Mouse (Mus musculus) intestine, postnatal 0 days (tissue): Measurements from ENCODE around the gene Mtx1. TPM values are rescaled to one million over a fixed set of nuclear protein-coding genes. Genes with fewer than 3 reads are reported as not detected.
A peak's percentile ranks its signal among the peaks of the same experiment; 100 is the strongest.

Experiments used
- ATAC-seq: fragments of 200-750 bp; cut with Nextera tagmentation; 2 replicates; pipeline ENCODE4 v1.8.0; 2017; ENCODE audit warnings: mild to moderate bottlenecking, moderate TSS enrichment, moderate library complexity
- H3K27ac ChIP-seq: fragments of 300-500 bp; sonication (generic); 2 replicates; pipeline ENCODE4 v1.5.1; 2014; ENCODE audit warnings: mild to moderate bottlenecking, low read depth, low read length, moderate library complexity
- H3K27me3 ChIP-seq: fragments of 300-500 bp; sonication (generic); replicated peaks from 2 replicates; pipeline ENCODE4 v1.6.1; 2014; ENCODE audit warnings: low read length, mixed read lengths; ENCODE audit not compliant: control insufficient read depth, insufficient read depth
- H3K36me3 ChIP-seq: fragments of 300-500 bp; sonication (generic); 2 replicates; pipeline ENCODE4 v1.6.1; 2014; ENCODE audit warnings: mild to moderate bottlenecking, moderate library complexity; ENCODE audit not compliant: control insufficient read depth, insufficient read depth
- H3K4me1 ChIP-seq: fragments of 300-500 bp; sonication (generic); replicated peaks from 2 replicates; pipeline ENCODE4 v1.6.1; 2014; ENCODE audit warnings: antibody characterized with exemption, low read length, mixed read lengths; ENCODE audit not compliant: control insufficient read depth, insufficient read depth
- H3K4me2 ChIP-seq: fragments of 300-500 bp; sonication (generic); replicated peaks from 2 replicates; pipeline ENCODE4 v1.6.1; 2014; ENCODE audit warnings: low read depth, mild to moderate bottlenecking, moderate library complexity
- H3K4me3 ChIP-seq: fragments of 300-500 bp; sonication (generic); 2 replicates; pipeline ENCODE4 v1.5.1; 2014; ENCODE audit warnings: low read depth, low read length
- H3K9ac ChIP-seq: fragments of 300-500 bp; sonication (generic); 2 replicates; pipeline ENCODE4 v1.6.1; 2014; ENCODE audit warnings: mild to moderate bottlenecking, low read depth, low read length
- H3K9me3 ChIP-seq: fragments of 300-500 bp; sonication (generic); 2 replicates; pipeline ENCODE4 v1.6.1; 2016; ENCODE audit warnings: mixed run types; ENCODE audit not compliant: control insufficient read depth
- CTCF ChIP-seq: sonication (generic); IDR thresholded peaks from 2 replicates; pipeline ENCODE4 v1.5.1; 2016; ENCODE audit warnings: low read depth, mild to moderate bottlenecking, control low read depth, antibody characterized with exemption, moderate library complexity
- WGBS: fragments of 180-500 bp; shearing (Covaris S2); extraction: QIAGEN DNeasy Blood & Tissue Kit; methylation state at CpG from one replicate; pipeline ENCODE4 v1.1.7; 2014; 5-methylcytosine and 5-hydroxymethylcytosine counted together
- polyA plus RNA-seq: library from polyadenylated mRNA; unstranded; fragments of >200 nt; fragmentation: Nextera tagmentation; extraction: Ambion mirVana; gene quantifications from 2 replicates; pipeline ENCODE4 v1.2.1, GENCODE M21; 2015

Gene Mtx1
- polyA plus RNA-seq, 1 experiment from 2014 or later = 145 TPM

DNA sequence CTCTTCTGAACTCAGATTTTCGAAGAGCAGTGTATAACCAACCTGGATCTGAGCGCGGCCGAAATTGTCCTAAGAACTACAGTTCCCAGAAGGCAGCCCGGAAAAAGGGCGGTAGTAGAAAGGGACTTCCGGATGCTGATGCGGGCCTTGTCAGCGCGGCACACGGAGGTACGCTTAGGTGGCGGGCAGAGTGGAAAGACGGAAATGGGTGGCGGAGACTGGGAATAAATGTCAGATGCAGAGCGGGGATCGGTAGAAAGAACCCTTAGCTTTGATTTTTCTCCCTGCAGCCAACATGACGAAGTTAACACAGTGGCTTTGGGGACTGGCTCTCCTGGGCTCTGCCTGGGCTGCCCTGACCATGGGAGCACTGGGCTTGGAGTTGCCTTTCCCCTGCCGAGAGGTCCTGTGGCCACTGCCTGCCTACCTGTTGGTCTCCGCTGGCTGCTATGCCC, 39.6 kb upstream of the Mtx1 start:
- no peaks in the 10 kb centered on the region for H3K27me3 ChIP-seq
- under 1% methylated on average over 20 of the region's 20 CpGs for WGBS
- peaks cover 11% of the 10 kb centered on the region; the same call in 1 of the 2 replicates for H3K4me1 ChIP-seq
- H3K4me2 ChIP-seq = peak overlapping the region; percentile 98
- peak overlapping the region; percentile 78 for H3K4me3 ChIP-seq
- H3K9ac ChIP-seq = peak overlapping the region; percentile 85
- H3K27ac ChIP-seq = peak overlapping the region; percentile 54
- peak; percentile 78 for ATAC-seq
- H3K36me3 ChIP-seq = peaks cover 7% of the 10 kb centered on the region; the same call in 1 of the 2 replicates
- no peaks in the 10 kb centered on the region for H3K9me3 ChIP-seq
- TF ChIP-seq CTCF = no peak

GRCm38 (mm10) chr3:89262417-89262816, 35.5 kb upstream of the Mtx1 start:
- H3K27ac ChIP-seq = peak overlapping the region; percentile 28; the same call in 1 of the 2 replicates

GRCm38 (mm10) chr3:89260211-89260610, 33.3 kb upstream of the Mtx1 start:
- ATAC-seq = no peak
- Histone ChIP-seq H3K27me3 (no peaks in the 10 kb centered on the region), H3K4me3 (no peak overlapping the region), H3K4me2 (no peak overlapping the region), H3K4me1 (no peaks in the 10 kb centered on the region), H3K9ac (no peak overlapping the region), H3K9me3 (no peaks in the 10 kb centered on the region), H3K36me3 (no peaks in the 10 kb centered on the region), H3K27ac (no peak overlapping the region)
- WGBS = 60% methylated on average over 3 of the region's 3 CpGs
- TF ChIP-seq CTCF = no peak

More at GRCm38 (mm10) chr3:89262417-89262816, 35.5 kb upstream of the Mtx1 start:
- no peak for TF ChIP-seq CTCF
- ATAC-seq = no peak
- Histone ChIP-seq H3K4me1 (no peaks in the 10 kb centered on the region), H3K9ac (no peak overlapping the region), H3K36me3 (no peaks in the 10 kb centered on the region), H3K9me3 (no peaks in the 10 kb centered on the region), H3K4me3 (no peak overlapping the region), H3K27me3 (no peaks in the 10 kb centered on the region), H3K4me2 (no peak overlapping the region)
- 61% methylated on average over 10 of the region's 10 CpGs for WGBS

DNA sequence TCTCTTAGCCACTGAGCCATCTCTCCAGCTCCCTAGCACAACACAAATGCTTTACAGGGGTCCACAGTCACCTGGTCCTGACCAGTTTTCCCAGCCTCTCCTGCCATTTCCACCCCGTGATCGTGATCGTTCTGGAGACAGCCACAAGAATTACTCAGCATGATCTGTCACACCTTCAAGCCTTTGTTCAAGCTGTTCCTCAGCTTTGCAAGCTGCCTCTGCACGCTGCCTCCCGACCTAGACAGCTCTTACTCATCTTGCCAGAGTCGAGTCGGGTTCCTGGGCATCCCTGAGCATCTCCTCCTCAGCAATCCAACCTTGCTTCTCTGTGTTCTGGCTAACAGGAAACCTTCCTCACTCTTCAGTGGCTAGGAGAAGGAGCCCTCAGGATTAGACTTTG, 32.2 kb upstream of the Mtx1 start, which contains the start of gene Dpm3:
Dpm3 (plus strand) TSS at position 283 of the 400 bp plus-strand sequence.
- no peaks in the 10 kb centered on the region for H3K27me3 ChIP-seq
- no peak within 1 kb of the TSS for H3K9ac ChIP-seq
- no peaks in the 10 kb centered on the region for H3K36me3 ChIP-seq
- no peak within 1 kb of the TSS for H3K4me2 ChIP-seq
- H3K4me1 ChIP-seq = no peaks in the 10 kb centered on the region
- WGBS = 57% methylated on average over 7 of the region's 7 CpGs
- ATAC-seq = no peak
- no peaks in the 10 kb centered on the region for H3K9me3 ChIP-seq
- no peak within 1 kb of the TSS for H3K4me3 ChIP-seq
- no peak within 1 kb of the TSS for H3K27ac ChIP-seq
- no peak for TF ChIP-seq CTCF

DNA sequence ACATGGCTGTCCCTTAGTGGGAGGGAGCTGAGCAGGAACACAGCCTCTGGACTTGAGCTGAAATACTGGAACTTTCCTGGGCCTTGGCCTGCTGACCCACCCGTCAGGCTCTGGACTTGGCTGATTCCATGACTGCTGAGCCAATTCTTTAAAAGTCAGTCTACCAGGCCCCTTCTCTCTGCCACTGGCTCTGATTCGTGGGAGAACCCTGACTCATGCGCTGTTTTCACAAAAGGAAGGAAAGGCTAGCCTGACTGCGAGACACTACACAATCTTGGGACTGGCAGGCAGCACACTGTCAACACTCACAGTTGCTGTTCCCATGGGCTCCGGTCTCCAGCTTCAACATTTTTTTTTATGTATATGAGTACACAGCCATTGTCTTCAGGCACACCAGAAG, 29.3 kb upstream of the Mtx1 start:
- no peaks in the 10 kb centered on the region for H3K27me3 ChIP-seq
- no peak overlapping the region for H3K4me2 ChIP-seq
- H3K4me1 ChIP-seq = 0 out of 2 replicates have a peak, but pooled peaks cover 12% of the 10 kb centered on the region
- TF ChIP-seq CTCF = no peak
- no peak overlapping the region for H3K27ac ChIP-seq
- whole genome bisulfite sequencing = 80% methylated on average over 5 of the region's 5 CpGs
- no peak overlapping the region for H3K9ac ChIP-seq
- no peaks in the 10 kb centered on the region for H3K36me3 ChIP-seq
- ATAC-seq = no peak
- no peaks in the 10 kb centered on the region for H3K9me3 ChIP-seq
- no peak overlapping the region for H3K4me3 ChIP-seq

DNA sequence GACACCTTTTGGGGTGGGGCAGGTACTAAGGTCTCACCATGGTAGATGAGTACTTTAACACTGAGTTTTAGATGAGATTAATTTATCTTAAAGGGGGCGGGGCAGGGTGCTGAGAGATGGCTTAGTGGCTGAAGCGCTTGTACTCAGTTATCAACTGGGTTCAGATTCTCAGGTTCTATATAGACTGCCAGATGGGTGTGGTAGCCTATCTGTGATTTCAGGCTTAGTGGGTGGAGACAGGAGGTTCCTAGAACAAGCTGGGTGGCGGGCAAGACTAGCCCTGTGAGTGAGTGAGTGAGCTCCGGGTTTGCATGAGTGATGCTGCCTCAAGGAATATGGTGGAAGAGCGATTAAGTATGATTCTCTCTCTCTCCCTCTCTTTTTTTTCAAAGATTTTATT, 28.1 kb upstream of the Mtx1 start:
- Histone ChIP-seq H3K9ac (no peak overlapping the region), H3K4me3 (no peak overlapping the region), H3K27me3 (no peaks in the 10 kb centered on the region), H3K4me1 (0 out of 2 replicates have a peak, but pooled peaks cover 12% of the 10 kb centered on the region), H3K9me3 (no peaks in the 10 kb centered on the region), H3K27ac (no peak overlapping the region), H3K36me3 (no peaks in the 10 kb centered on the region), H3K4me2 (no peak overlapping the region)
- 0 out of 2 replicates have a peak, but pooled peaks have one; percentile 17 for ATAC-seq
- no peak; the same call in 1 of the 2 replicates for TF ChIP-seq CTCF
- 63% methylated on average over 5 of the region's 5 CpGs for WGBS
